Mouse (Mus musculus) kidney, postnatal 10 days (tissue): ENCODE data around the gene Kndc1.

Experiments
- DNase-seq: peaks from one replicate; pipeline ENCODE4 v3.0.0; 2021; ENCODE audit warnings: mixed read lengths

Kndc1 gene

DNA sequence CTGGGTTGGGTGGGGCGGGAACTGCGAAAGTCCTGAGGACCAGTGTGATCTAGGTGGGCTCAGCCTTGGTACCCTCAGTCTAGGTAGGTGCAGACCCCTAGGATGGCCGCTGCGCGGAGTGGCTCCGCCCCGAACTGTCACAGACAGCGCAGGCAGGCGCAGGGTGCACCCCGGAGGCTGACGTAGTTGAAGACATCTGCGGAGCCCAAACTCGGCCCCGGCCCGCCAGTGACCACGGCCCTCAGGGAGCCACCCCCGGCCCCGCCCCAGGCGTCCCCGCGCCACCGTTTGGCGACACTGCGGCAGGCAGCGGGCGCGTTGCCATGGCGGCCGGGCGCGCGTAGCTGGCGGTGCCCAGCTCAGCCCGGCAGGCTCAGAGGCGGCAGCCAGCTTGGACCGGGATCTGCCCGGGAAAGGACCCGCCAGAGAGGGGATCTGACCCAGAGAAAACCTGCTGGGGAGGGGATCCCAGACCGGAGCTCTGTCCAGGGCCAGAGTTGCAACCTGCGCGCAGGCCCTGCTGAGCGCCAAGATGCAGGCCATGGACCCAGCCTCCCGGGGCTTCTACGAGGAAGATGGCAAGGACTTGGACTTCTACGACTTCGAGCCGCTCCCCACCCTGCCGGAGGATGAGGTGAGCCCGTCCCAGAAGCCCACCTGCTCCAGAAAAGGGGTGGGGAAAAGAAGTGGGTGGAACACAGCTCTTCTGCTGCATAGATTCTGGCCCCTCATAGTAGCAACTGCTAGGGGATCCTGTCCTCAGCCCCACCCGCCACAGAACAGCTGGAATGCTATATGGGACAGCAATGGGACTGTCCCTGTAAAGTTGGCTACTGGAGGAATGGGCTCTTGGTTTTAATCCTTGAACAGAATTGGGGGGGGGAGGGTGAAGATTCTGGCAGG lies at the start of gene Kndc1:
Gene Kndc1, plus strand, starts transcription at position 42 of the 903 bp plus-strand sequence.
- DNase-seq, result peak; percentile 39

DNA sequence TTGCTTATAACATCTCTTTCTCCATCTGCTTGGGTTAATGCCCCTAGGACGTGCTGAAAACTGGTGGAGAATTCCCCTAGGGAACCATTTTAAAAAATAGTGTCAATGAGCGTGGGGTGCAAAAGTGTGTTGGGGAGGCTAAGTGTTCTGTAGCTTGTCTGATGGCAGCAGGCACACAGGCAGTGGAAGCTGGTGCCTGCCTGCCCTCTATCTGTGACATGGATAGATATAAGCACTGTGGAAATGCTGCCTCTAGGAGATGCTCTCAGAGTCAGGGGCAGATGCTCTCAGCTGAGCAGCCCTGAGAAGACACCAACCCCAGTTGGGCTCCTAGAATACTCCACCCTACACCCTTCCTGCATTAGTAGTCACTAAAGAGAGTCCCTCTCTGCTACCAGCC lies 49.4 kb upstream of the Kndc1 start:
- no peak for DNase-seq

DNA sequence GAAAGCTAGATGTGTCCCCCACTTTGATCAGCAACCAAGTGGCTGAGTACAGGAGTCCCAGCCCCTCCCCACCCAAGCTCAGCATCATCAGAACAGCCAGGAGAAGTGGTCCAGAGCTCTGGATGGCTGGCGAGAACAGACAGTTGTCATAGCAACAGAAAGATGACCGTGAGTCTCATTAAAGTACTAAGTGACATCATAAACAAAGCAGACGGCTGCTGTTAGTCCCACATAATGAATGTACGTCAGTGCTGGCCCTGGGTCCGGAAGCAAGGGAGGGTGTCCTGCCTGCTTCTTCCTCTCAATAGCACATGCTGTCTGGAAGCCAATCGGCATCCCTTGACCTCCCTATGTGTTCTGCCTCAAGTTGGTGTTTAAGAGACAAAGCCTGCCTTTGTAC lies 44.3 kb upstream of the Kndc1 start:
- peak; percentile 11 for DNase-seq

DNA sequence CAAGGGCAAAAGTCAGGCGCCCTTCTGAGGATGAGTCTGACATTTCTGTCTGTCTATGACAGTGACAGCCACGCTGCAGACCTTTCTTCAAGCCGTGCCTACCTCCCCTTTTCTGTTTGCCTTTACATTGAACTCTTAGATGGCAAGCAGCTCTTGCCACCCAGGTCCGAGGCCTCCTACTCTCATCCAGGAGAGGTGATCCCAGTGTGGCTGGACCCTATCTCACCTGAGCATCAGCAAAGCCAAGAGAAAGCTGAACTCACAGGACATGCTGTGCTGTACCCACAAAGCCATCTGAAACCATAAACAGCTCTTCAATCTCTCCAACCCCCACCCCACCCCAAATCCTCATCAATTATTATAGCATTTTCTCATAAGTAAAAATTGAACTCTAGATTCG lies 43.8 kb upstream of the Kndc1 start:
- DNase-seq, result no peak

DNA sequence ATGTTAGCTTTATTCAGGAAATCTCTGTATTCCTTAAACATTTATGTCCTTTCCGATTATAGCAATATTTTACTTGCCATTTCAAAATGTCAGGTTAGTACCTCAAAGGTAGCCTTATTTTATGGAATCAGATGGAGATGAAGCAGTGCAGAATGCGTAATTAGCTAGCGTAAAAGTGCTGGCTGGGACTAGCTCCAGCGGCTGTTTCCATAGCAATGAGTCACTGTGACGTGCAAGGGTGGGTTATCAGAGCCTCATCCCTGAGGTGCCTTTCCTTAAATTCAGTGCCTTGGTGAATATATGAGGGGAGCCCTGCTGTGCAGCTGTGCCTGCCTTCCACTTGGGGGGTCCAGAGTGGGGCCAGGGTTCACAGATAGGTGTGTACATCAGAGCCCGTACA lies 43.4 kb upstream of the Kndc1 start:
- DNase-seq, result no peak

DNA sequence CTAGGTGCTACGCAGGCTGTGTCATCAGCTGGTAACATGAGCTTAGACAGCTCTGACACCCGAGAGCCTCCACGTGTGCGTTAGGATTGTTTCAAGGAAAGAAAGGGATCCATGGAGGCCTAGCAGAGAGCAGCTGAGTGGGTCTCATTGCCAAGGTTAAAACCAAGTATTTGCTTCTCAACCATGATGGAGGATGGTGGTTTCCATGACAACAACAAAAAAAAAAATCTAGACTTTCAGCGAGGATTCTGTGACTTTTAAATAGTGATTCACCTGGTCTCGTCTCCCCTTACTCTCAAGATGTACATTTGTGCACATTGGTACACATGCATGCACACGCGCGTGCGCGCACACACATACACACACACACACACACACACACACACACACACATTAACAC lies 39.2 kb upstream of the Kndc1 start:
- no peak for DNase-seq

DNA sequence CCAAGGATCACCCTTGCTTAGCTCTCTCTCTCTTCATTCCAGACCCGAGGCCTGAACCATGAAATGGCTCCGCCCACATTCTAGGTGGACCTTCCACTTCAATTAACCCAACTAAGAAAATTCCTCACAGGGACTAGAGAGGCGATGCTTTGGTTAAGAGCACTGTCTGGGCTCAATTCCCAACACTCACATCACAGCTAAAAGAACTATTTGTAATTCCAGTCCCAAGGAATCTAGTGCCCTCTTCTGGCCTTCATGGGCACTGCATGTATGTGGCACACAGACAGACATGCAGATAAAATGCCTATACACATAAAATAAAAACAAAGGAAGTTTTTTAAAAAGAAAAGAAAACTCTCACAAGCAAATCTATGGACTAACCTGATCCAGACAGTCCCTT lies 33.1 kb upstream of the Kndc1 start:
- peak; percentile 82 for DNase-seq

DNA sequence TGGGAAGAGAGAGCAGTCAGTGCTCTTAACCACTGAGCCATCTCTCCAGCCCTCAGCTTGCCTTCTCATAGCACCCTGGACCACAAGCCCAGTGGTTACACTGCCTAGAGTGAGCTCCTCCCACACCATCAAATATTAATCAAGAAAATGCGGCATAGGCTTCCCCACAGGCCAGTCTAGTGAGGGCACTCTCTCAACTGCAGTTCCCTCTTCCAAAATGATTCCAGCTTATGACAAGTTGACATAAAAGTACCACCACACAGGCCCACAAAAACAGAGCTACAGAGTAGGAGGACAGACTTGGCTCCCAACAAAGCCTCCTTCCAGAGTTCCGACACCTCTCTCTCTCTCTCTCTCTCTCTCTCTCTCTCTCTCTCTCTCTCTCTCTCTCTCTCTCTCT lies 31.4 kb upstream of the Kndc1 start:
- no peak for DNase-seq

DNA sequence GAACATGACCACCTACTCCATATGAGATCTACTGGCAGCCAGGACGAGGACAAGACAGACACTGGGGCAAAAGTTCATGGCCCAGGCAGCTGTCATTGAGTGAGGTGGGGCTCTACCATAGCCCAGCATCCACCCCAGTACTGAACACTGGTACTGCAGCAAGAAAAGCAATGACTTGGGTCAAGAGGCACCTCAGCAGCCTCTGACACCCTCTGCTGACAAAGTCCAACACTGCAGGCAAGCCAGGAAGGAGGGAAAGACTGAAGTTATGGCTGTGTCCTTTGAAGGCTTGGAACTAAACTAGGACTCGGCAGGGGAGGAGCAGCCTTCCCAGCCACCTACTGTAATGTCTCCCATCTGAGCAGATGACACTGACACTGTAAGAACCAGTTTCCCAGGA lies 30.2 kb upstream of the Kndc1 start:
- peak; percentile 26 for DNase-seq

DNA sequence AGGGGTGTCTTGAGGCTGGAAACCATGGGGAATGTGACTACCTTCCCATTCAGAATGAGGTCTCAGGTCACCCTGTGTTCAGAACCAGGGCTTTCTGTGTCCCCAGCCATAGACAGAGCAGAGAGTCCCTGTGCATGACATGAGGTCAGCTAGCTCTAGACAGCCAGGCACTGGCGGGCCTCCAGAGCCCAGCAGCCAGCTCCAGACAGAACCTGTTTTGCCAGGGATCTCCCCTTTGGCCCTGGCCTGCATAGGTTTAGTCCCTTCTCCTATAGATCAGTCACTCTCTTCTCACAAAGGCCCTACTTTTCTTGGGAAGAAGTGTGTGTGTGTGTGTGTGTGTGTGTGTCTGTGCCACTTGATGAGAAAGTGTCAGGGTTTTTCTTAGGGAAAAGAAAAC lies 29.6 kb upstream of the Kndc1 start:
- DNase-seq, result no peak

DNA sequence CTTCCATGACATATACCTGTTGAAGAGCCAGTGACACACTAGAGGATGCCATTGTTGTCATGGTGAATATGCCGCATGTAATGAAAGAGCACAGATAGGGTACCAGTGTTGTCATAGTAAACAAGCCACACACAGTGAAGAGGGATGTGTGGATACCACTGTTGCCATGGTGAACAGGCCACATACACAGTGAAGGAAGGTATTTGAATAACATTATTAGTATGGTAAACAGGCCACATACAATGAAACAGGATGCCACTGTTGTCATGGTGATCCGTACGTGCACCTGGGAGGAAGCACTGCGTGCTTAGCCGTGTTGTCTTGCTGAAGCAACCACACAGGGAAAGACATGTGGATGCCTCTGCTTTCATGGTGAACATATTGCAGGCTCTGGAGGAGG lies 23.5 kb upstream of the Kndc1 start:
- no peak for DNase-seq

DNA sequence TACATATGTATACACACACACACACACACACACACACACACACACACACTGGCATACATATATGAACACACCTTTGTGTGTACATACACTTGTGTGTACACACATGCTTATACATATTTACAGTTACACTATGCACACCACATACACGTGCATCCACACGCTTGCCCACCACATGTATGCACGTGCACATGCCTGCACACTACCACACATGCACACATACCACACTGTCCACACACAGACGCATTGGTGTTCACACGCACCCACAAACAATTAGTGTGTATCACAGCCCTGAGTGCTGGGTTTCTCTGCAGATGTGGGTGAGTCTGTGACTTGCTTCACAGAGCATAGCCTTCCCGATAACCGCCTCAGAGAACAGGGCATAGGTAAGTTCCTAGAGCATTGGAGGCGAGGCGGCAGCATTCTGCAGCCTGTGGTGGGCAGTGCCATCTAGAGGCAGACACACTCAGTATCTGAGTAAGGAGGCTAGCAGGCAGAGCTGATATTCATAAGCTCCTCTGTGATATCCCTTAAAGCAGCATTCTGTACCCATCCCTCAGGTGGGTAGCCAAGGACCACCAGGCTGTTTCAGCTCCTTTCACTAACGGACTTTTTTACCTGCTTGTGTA lies 17.2 kb upstream of the Kndc1 start:
- peak; percentile 44 for DNase-seq

DNA sequence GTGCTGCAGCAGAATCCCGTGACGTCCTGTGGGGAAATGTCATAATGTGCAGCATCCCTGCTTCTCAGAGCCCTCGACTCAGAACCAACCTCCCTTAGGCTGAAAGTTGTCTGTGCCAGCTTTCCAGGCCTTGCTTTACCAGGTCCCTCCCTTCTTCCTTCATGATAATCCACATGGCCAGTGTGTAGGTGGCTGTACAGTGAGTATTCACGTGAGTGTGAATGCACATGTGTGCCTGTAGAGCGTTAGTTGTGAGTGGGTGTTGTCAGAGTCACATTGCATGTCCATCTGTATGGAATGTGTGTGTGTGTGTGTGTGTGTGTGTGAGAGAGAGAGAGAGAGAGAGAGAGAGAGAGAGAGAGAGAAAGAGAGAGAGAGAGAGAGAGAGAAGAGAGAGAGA lies 16.4 kb upstream of the Kndc1 start:
- DNase-seq, result no peak

DNA sequence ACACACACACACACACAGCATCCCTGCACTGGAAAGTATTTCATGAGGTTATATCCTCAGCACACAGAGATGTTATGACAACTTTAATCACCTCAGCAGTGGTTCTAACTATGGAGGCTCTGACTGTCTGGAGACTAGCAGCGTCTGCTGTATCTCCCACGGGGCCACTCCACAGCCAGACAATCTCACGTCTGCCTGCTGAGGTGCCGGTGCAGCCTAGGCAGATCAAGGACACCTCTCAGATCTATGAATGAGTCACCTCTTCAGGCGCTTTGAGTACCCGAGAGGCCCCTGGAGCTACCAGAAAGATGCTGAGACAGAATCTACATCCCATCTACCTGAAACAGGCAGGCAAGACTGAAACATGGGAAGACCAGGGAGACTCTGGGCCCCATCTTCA lies 15.9 kb upstream of the Kndc1 start:
- DNase-seq, result no peak

DNA sequence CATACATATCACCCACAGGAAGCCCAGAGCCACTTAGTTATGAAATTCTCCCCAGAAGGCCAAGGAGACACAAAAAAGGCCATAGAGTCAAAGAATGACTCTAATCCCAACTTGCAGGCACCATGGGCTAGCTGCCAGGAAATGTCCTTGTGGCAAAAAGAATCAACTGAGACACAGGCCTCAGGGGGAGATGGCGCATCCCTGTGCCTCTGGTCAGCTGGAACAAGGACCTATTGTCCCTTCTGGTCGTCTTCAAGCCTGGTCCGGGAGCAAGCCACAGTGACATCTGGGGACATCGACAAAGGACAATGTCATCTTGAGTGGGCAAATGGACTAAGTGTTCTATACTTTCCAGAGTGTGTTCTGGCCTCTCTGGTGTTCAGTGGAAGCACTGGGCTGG lies 11.0 kb upstream of the Kndc1 start:
- no peak for DNase-seq

DNA sequence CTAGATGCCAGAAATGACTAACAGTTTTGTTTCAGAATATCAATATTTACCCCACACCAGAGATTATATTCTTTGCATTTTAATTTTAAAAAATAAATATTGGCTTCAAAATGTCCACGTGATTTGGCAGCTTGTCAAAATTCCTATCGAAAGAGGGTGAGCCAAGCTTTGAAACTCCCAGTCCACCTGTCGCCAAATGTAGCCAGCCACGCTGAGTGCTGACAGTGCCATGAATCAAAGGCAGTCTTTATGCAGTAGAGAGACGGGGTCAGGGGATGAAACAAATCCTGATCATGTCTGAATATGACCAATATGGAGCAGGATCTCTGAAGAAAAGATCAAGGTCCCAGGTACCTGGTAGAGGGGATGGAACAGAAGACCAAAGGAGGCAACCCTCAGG lies 2.7 kb upstream of the Kndc1 start:
- DNase-seq, result no peak

DNA sequence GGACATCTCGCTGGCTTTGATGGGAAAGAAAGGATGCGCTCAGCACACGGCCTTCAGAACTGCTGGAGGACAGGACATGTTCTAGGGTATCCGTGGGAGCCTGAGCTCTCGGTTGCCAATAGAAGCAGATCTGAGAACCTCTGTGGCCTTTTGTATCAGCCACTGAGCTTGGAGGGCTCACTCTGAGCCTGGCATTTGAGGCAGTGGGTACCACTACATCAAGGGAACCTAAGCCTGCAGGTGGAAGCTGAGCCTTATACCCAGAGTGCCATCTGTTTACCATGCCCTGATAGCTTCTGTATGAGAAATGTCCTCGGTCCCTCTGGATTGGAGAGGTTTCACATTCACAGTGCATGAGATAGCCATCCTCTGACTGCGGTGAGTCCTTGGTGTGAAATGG lies 1.8 kb downstream of the Kndc1 start:
- no peak for DNase-seq

DNA sequence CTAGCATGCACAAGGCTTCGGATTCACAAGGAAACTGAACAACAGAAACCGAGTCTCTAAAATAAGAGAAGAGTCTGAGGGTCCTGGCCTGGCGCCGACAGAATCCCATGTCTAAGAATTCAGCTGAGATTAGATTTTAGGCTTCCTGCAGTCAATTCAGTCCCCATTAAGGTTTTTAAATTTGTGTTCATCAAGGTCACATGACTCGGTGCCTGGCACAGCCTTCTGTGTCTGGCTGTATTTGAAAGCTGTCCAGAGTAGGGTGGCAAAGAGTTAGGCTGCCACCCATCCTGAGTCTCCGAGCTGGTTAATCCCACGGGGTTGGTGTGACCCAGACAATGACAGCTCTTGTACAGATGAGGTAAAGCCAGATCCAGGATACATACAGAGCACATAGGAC lies 2.3 kb downstream of the Kndc1 start:
- no peak for DNase-seq

DNA sequence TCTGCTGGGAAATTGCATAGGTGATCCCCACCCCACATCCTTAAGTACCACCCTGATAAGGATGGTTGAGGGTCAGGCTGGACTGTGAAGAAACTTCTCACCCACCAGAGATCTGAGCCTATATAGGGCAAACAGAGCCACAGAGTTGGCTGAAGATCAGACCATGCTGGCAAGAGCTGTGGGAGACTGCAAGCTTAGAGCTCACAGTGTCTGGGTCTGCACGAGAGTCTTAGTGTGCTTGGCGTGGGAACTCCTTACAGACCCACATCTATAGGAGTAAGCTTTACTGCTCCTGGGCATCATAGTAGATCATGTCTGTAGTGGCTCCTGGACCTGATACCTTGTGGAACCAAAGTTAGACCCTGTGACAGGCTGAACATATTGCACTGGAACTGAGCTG lies 4.1 kb downstream of the Kndc1 start:
- DNase-seq, result no peak

DNA sequence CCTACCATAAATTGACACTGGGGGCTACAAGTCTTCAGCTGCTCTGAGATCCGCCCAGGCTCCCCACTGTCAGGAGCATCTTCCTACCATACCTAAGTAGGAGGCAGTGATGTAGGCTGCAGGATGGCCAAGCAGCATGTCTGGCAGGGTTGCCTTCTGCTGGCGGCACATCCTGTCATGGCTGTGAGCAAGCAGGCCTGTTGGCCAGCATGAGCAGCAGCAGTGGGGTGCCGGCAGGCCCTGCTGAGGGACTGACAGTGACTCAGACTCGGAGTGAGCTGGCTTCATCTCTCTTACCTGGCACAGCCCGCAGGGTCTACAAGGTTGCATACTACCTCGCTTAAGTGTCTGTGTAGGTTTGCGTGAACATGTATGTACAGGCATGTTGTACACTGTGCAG lies 5.0 kb downstream of the Kndc1 start:
- DNase-seq, result no peak

DNA sequence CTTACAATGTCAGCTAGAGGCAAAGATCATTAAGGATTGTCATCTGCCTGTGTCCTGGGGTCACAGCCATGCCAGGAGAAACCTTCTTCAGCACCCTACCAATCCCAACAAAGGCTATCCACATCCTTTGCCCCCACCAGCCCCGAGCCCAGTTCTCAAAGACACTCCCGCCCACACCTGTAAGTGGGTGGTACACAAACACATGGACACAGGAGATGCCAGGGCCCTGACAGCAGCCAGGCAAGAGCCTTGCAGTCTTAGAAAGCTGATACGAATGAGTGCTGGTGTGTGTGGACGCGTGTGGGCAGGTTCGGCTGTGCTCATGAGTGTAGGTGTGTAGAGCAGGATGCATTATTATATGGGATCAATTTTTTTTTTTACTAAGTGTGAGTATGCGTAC lies 6.0 kb downstream of the Kndc1 start:
- DNase-seq, result no peak

DNA sequence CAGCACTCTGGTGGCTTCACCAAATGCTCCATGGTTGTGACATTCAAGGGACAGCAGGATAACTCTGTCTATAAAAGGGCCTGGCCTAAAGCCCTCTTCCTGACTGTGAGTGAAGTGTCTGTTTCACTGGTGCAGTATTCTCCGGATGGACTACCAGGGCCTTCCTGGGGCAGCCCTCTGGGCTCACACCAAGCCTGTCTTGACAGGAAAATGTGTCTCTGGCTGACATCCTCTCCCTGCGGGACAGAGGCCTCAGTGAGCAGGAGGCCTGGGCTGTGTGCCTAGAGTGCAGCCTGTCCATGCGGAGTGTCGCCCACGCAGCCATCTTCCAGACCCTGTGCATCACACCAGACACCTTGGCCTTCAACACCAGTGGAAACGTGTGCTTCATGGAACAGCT lies 6.4 kb downstream of the Kndc1 start:
- no peak for DNase-seq

DNA sequence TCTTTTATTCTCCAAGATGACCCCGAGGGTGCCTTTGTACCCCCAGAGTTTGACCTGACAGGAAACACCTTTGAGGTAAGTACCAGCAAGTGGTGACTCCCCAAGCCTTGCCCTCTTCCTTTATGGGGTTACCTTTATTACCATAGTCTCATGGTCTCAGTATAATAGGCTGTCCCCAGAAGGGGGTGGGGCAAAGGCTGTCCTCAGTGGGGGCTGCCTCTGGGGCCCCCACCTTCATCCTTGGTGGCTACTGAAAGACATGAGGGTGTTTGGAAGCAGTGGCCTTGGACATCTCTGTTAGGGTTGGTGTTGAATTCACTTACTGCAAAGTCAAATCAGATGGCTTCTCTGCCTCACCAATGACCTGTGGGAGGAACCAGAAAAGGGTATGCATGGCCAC lies 7.5 kb downstream of the Kndc1 start:
- no peak for DNase-seq

DNA sequence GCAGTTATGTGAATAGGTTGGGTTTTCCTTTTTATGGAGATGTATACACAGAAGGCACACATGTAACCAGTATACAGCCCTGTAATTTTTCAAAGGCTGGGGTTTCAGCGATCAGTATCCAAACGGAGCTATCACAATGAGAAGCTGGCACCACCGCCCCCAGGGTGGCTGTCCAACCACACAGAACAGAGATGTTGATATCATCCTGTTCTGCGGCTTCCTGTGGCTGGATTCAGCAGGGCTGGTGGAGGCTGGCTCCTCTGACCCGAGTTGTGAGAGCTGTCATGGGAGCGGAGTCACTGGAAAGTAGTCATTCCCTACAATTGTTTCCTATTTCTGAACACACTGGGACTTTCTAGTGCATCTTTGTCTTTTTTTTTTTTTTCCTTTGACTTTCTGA lies 10.8 kb downstream of the Kndc1 start:
- no peak for DNase-seq

DNA sequence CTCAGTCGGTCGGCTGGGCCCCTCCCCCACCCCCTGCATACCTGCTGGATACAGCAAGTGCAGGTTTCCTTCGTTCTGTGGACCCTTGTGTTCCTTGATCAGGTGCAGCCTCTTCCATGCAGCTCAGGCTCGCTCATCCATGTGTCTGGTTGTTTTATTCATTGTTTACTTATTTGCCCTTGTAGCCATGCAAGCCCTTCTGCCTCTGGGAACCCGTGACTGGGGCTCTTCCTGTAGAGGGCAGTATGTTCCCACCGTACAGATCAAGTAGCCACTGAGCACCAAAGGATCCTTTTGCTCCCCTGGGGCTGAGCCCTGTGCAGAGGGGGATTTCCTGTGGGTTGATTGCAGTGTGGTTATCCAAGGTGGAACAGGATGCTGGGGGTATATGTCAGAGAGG lies 11.2 kb downstream of the Kndc1 start:
- peak; percentile 56 for DNase-seq
